Mouse (Mus musculus) heart, adult 2 months (tissue): ENCODE results near the gene Maml2. TPM values are rescaled to one million over a fixed set of nuclear protein-coding genes. Genes with fewer than 3 reads are reported as not detected.
A peak's percentile ranks its signal among the peaks of the same experiment; 100 is the strongest.

Source experiments
- DNase-seq, 2 experiments: peaks; one replicate each; pipeline ENCODE4 v3.0.0; 2021
- H3K27ac ChIP-seq: fragments of 200-600 bp; 2 replicates; pipeline ENCODE4 v1.8.1; 2022
- H3K27me3 ChIP-seq: fragments of 200-500 bp; 2 replicates; pipeline ENCODE4 v1.6.1; 2012; ENCODE audit warnings: mild to moderate bottlenecking, low read length, inconsistent platforms, mixed read lengths; ENCODE audit not compliant: control insufficient read depth, insufficient read depth
- H3K36me3 ChIP-seq: fragments of 200-500 bp; 2 replicates; pipeline ENCODE4 v1.6.1; 2012; ENCODE audit warnings: low read length, inconsistent platforms; ENCODE audit not compliant: control insufficient read depth, insufficient read depth
- H3K4me1 ChIP-seq: fragments of 200-500 bp; 2 replicates; pipeline ENCODE4 v1.6.1; 2011; ENCODE audit warnings: low read length; ENCODE audit not compliant: control insufficient read depth, insufficient read depth
- H3K4me3 ChIP-seq: fragments of 200-600 bp; 2 replicates; pipeline ENCODE4 v1.8.1; 2022
- H3K79me2 ChIP-seq: fragments of 200-500 bp; replicated peaks from 2 replicates; pipeline ENCODE4 v1.6.1; 2012; ENCODE audit warnings: mild to moderate bottlenecking, inconsistent platforms, low read length, moderate library complexity, mixed read lengths; ENCODE audit not compliant: control insufficient read depth, insufficient read depth
- H3K9ac ChIP-seq: fragments of 200-500 bp; 2 replicates; pipeline ENCODE4 v1.6.1; 2012; ENCODE audit warnings: low read depth, mild to moderate bottlenecking, control low read depth, inconsistent platforms, low read length, mixed read lengths
- CTCF ChIP-seq: fragments of 200-600 bp; IDR thresholded peaks from 2 replicates; pipeline ENCODE4 v1.8.1; 2022; ENCODE audit warnings: antibody characterized with exemption, mild to moderate bottlenecking, moderate library complexity
- EP300 ChIP-seq: fragments of 200-500 bp; IDR thresholded peaks from 2 replicates; pipeline ENCODE4 v1.6.1; 2011; ENCODE audit warnings: low read depth, low read length, control low read depth; ENCODE audit not compliant: insufficient read depth
- POLR2A ChIP-seq: fragments of 200-500 bp; IDR thresholded peaks from 2 replicates; pipeline ENCODE4 v1.6.1; 2011; ENCODE audit warnings: mild to moderate bottlenecking, low read depth, low read length, control low read depth; ENCODE audit not compliant: insufficient read depth
- WGBS: fragments of 180-500 bp; shearing (Covaris S2); methylation state at CpG from one replicate; pipeline ENCODE4 v1.1.7; 2018; 5-methylcytosine and 5-hydroxymethylcytosine counted together
- intact Hi-C: fragments of 180-260 bp; cut with DNase I; formaldehyde crosslinking; loops from one replicate; pipeline ENCODE4 v1.15.1; 2025
- polyA plus RNA-seq: library from polyadenylated mRNA; depleted of rRNA; stranded (reverse); fragments of >200 nt; gene quantifications from 2 replicates; pipeline ENCODE4 v1.2.3, GENCODE M21; 2012
- total RNA-seq, 2 experiments: library from RNA; stranded (reverse); gene quantifications; 2 replicates each; pipeline ENCODE4 v1.2.3; 2021

Maml2 gene
- total and polyA plus RNA-seq, 3 experiments: 4.8 to 6.5 (median 5.7) TPM

DNA sequence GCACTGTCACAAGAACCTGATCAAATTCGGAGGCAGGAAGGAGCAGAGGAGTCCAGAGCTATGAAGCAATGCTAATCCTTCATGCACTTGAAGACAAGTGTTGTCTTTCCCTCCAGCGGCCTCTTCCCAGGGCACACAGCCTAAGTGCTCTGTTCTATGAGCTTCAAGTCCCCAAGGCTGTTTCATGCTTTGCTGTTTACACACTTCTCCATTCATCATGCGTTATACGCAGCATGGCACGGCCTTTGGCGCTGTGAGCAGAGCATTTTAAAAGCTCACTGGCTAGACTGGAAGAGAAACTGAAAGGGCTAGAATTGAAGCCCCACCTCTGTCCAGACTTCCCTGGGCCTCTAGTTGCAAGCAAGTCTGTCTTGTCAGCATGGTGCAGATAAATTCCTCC is 6.2 kb downstream of the Maml2 start:
- intact Hi-C loops: no loop called here
- no peaks in the 10 kb centered on the region for H3K27me3 ChIP-seq
- peaks cover 26% of the 10 kb centered on the region for H3K4me1 ChIP-seq
- TF ChIP-seq EP300 (no peak), POLR2A (no peak), CTCF (no peak)
- DNase-seq: peak; percentile 59 to 66
- H3K36me3 ChIP-seq: peaks cover 14% of the 10 kb centered on the region
- H3K27ac ChIP-seq: peak overlapping the region; percentile 60
- no peak overlapping the region for H3K4me3 ChIP-seq
- peak overlapping the region; percentile 19; the same call in 1 of the 2 replicates for H3K9ac ChIP-seq
- peaks cover 1% of the 10 kb centered on the region for H3K79me2 ChIP-seq
- 33% methylated on average over 6 of the region's 6 CpGs for whole genome bisulfite sequencing

DNA sequence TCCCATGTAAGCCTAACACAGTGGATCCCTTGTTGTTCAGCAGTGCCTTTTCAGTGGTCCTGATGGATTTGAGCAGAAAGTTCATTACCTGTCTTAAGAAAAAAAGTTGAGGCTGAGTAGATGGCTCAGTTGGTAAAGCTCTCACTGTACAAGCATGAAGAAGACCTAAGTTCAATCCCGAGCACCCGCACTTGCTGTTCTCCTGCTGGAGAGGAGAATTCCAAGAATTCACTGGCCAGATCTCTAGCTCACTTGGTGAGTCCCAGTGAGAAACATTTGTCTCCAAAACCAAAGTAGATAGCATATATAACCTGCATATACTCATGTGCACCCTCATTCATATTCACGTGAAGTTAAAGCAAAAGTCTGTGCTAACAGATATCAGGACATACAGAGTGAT is 8.7 kb downstream of the Maml2 start:
- Histone ChIP-seq H3K4me1 (peaks cover 21% of the 10 kb centered on the region), H3K27ac (no peak overlapping the region)

DNA sequence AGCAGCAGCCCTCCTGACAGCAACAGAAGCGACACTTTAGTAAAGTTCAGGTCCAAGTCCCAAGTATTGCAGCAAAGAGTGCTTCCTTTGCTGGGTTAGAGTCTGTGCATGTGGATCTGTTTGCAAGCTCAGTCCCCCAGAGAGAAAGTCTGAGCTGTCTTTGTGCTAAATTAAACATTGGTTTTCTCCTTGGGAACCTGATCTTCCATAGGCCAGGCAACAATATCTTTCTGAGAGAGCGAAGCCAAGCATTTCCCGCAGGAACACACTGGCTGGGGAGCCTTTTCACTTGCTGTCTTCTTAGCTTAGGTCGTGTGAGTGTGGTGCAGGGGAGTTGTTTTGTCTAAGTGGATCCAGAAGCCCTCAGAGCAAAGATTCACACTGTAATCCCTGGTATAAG is 9.5 kb downstream of the Maml2 start:
- H3K27ac ChIP-seq: no peak overlapping the region
- WGBS: 48% methylated on average over 4 of the region's 4 CpGs
- no peak for TF ChIP-seq CTCF
- TF ChIP-seq POLR2A: no peak
- TF ChIP-seq EP300: no peak
- H3K27me3 ChIP-seq: no peaks in the 10 kb centered on the region
- intact Hi-C loops: no loop called here
- H3K9ac ChIP-seq: no peak overlapping the region
- no peak for DNase-seq
- peaks cover 7% of the 10 kb centered on the region for H3K36me3 ChIP-seq
- peaks cover 14% of the 10 kb centered on the region for H3K4me1 ChIP-seq
- H3K79me2 ChIP-seq: peaks cover 3% of the 10 kb centered on the region
- no peak overlapping the region for H3K4me3 ChIP-seq

More for the DNA sequence above, 8.7 kb downstream of the Maml2 start:
- no peaks in the 10 kb centered on the region for H3K27me3 ChIP-seq
- H3K9ac ChIP-seq: no peak overlapping the region
- H3K79me2 ChIP-seq: peaks cover 3% of the 10 kb centered on the region
- TF ChIP-seq POLR2A (no peak), EP300 (no peak), CTCF (no peak)
- intact Hi-C loops: no loop called here
- 87% methylated on average over 3 of the region's 3 CpGs for WGBS
- H3K4me3 ChIP-seq: no peak overlapping the region
- peaks cover 7% of the 10 kb centered on the region for H3K36me3 ChIP-seq
- no peak for DNase-seq

DNA sequence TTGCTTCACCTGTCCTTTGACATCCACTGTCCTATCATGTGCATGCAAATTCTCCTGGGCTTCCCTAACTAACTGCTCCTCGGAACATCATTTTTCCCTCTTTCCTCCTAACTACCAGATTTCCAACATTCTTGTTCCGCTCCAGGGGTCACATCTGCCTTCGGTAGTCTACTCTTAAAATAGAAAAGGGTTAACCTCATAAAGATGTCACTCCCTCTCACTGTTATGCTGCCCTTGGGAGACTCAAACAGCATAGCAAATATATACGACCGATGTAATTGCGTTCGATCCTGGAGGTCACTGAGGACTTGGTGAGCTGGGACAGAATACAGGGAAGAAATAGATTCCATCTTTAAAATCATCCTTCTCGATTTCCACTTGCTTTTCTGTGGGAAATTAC is 11.0 kb downstream of the Maml2 start:
- DNase-seq: no peak
- Histone ChIP-seq H3K9ac (no peak overlapping the region), H3K4me1 (peaks cover 14% of the 10 kb centered on the region), H3K4me3 (no peak overlapping the region), H3K27ac (no peak overlapping the region), H3K79me2 (peaks cover 3% of the 10 kb centered on the region), H3K36me3 (peaks cover 7% of the 10 kb centered on the region), H3K27me3 (no peaks in the 10 kb centered on the region)
- intact Hi-C loops: no loop called here
- 80% methylated on average over 8 of the region's 8 CpGs for WGBS
- no peak for TF ChIP-seq EP300
- no peak for TF ChIP-seq POLR2A
- no peak for TF ChIP-seq CTCF

DNA sequence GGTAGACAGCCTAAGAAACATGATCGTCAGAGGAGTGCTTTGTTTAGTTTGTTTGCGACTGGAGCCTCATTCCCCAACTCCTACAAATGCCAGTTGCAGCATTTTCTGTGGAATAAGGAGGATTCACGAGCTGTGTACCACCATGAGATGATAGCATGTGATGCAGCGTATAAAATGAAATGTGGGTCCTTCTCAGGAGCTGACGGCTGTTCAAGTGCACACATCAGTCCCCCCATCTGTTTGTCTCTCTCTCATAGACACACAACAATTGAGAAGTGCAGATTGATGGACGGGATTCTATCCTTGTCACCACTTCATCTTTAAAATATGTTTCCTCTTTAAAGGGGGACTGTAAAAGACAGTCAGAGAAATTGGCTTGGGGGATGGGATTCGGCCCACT is 12.1 kb downstream of the Maml2 start:
- H3K4me3 ChIP-seq: no peak overlapping the region
- no peak overlapping the region for H3K9ac ChIP-seq
- no peak for DNase-seq
- TF ChIP-seq CTCF (no peak), POLR2A (no peak), EP300 (no peak)
- intact Hi-C loops: no loop called here
- no peaks in the 10 kb centered on the region for H3K27me3 ChIP-seq
- no peak overlapping the region for H3K27ac ChIP-seq
- 80% methylated on average over 7 of the region's 7 CpGs for WGBS
- peaks cover 8% of the 10 kb centered on the region for H3K36me3 ChIP-seq
- peaks cover 4% of the 10 kb centered on the region for H3K79me2 ChIP-seq
- peaks cover 14% of the 10 kb centered on the region for H3K4me1 ChIP-seq

DNA sequence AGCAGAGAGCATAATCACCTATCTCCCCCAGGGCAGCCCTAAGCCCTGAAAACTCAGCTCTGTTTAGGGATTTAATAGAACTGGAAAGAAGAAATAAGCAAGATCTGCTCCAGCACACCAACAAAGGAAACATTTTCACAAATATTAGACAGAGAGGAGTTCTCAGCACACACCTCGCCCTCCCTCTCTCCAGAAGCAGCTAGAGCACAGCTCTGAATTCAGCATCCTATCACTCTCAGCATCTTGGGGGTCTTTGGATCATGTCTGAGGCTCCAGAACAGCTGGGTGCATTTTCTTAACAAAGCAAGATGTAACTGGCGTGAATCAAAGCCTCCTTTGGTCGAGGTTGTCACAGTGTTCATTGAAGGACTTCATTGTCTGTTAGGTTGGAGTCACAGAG is 12.5 kb downstream of the Maml2 start:
- Histone ChIP-seq H3K4me1 (peaks cover 12% of the 10 kb centered on the region), H3K4me3 (no peak overlapping the region), H3K36me3 (peaks cover 10% of the 10 kb centered on the region), H3K79me2 (peaks cover 4% of the 10 kb centered on the region), H3K27ac (no peak overlapping the region), H3K9ac (no peak overlapping the region), H3K27me3 (no peaks in the 10 kb centered on the region)
- WGBS: 74% methylated on average over 3 of the region's 3 CpGs
- no peak for DNase-seq
- intact Hi-C loops: no loop called here
- TF ChIP-seq POLR2A: no peak
- TF ChIP-seq EP300: no peak
- TF ChIP-seq CTCF: no peak
